Mouse (Mus musculus) kidney, adult 2 months (tissue): ENCODE measurements around the gene Ntng2. TPM values are rescaled to one million over a fixed set of nuclear protein-coding genes. Genes with fewer than 3 reads are reported as not detected.

ENCODE experiments used
- DNase-seq: peaks from one replicate; pipeline ENCODE4 v3.0.0; 2021
- H3K27ac ChIP-seq: fragments of 200-500 bp; 2 replicates; pipeline ENCODE4 v1.5.1; 2012; ENCODE audit warnings: low read depth, low read length, control low read depth, inconsistent platforms; ENCODE audit not compliant: insufficient read depth
- H3K27me3 ChIP-seq: fragments of 200-500 bp; replicated peaks from 2 replicates; pipeline ENCODE4 v1.6.1; 2012; ENCODE audit warnings: mild to moderate bottlenecking, moderate library complexity, low read length, inconsistent platforms; ENCODE audit not compliant: control insufficient read depth, insufficient read depth
- H3K36me3 ChIP-seq: fragments of 200-500 bp; 2 replicates; pipeline ENCODE4 v1.6.1; 2012; ENCODE audit warnings: mild to moderate bottlenecking, moderate library complexity, low read length, inconsistent platforms; ENCODE audit not compliant: control insufficient read depth, insufficient read depth
- H3K4me1 ChIP-seq: fragments of 200-500 bp; 2 replicates; pipeline ENCODE4 v1.6.1; 2011; ENCODE audit warnings: low read length; ENCODE audit not compliant: control insufficient read depth, insufficient read depth
- H3K4me3 ChIP-seq: fragments of 200-500 bp; 2 replicates; pipeline ENCODE4 v1.5.1; 2011; ENCODE audit warnings: mild to moderate bottlenecking, low read depth, low read length, control low read depth; ENCODE audit not compliant: insufficient read depth
- CTCF ChIP-seq: fragments of 200-500 bp; conservative IDR thresholded peaks from 2 replicates; pipeline ENCODE4 v1.5.1; 2011; ENCODE audit warnings: low read depth, mild to moderate bottlenecking, control low read depth, low read length, moderate library complexity, mixed read lengths; ENCODE audit not compliant: insufficient read depth, insufficient read length
- POLR2A ChIP-seq: fragments of 200-500 bp; IDR thresholded peaks from one replicate; pipeline ENCODE4 v1.6.1; 2011; ENCODE audit warnings: low read depth, low read length, control low read depth
- WGBS: fragments of 180-500 bp; shearing (Covaris S2); methylation state at CpG from one replicate; pipeline ENCODE4 v1.1.7; 2018; 5-methylcytosine and 5-hydroxymethylcytosine counted together
- polyA plus RNA-seq: library from polyadenylated mRNA; depleted of rRNA; stranded (reverse); fragments of >200 nt; gene quantifications from 2 replicates; pipeline ENCODE4 v1.2.3, GENCODE M21; 2012; rRNA removed

The Ntng2 gene
- 18.2 and 23.2 TPM in 2 replicates for polyA plus RNA-seq

GRCm38 (mm10) chr2:29252599-29253204, at the start of gene Ntng2:
Ntng2 (minus strand) TSS chr2:29253005.
- TF ChIP-seq CTCF = no peak
- TF ChIP-seq POLR2A = no peak
- H3K4me3 ChIP-seq = peak within 1 kb of the TSS; percentile 87
- peak; percentile 66 for DNase-seq
- H3K4me1 ChIP-seq = no peaks in the 10 kb centered on the region
- WGBS = under 1% methylated on average over 53 of the region's 54 CpGs
- peak within 1 kb of the TSS; percentile 46 for H3K27ac ChIP-seq
- peaks cover 11% of the 10 kb centered on the region for H3K27me3 ChIP-seq
- no peaks in the 10 kb centered on the region for H3K36me3 ChIP-seq

- Histone ChIP-seq H3K36me3 (no peaks in the 10 kb centered on the region), H3K27me3 (no peaks in the 10 kb centered on the region), H3K4me1 (no peaks in the 10 kb centered on the region), H3K4me3 (no peak overlapping the region), H3K27ac (peak overlapping the region; percentile 33; the same call in 1 of the 2 replicates)
- peak; percentile 41 for DNase-seq
- TF ChIP-seq CTCF (no peak), POLR2A (no peak)
- 52% methylated on average over 3 of the region's 3 CpGs for WGBS
Observed at GRCm38 (mm10) chr2:29295557-29295956, 42.8 kb upstream of the Ntng2 start.

- H3K27ac ChIP-seq = no peak overlapping the region
- no peaks in the 10 kb centered on the region for H3K4me1 ChIP-seq
- H3K27me3 ChIP-seq = no peaks in the 10 kb centered on the region
- no peak for DNase-seq
- TF ChIP-seq CTCF (no peak), POLR2A (no peak)
- no peak overlapping the region for H3K4me3 ChIP-seq
- no peaks in the 10 kb centered on the region for H3K36me3 ChIP-seq
- 82% methylated on average over 5 of the region's 5 CpGs for WGBS
Observed at GRCm38 (mm10) chr2:29287651-29288050, 34.8 kb upstream of the Ntng2 start.

GRCm38 (mm10) chr2:29277703-29278121, 24.9 kb upstream of the Ntng2 start:
- Histone ChIP-seq H3K4me3 (no peak overlapping the region), H3K27me3 (no peaks in the 10 kb centered on the region), H3K27ac (no peak overlapping the region), H3K4me1 (no peaks in the 10 kb centered on the region), H3K36me3 (no peaks in the 10 kb centered on the region)
- no peak for DNase-seq
- 85% methylated on average over 5 of the region's 5 CpGs for WGBS
- no peak for TF ChIP-seq POLR2A
- TF ChIP-seq CTCF = no peak

GRCm38 (mm10) chr2:29271803-29272518, 19.2 kb upstream of the Ntng2 start:
- H3K27ac ChIP-seq = no peak overlapping the region
- TF ChIP-seq CTCF = no peak
- TF ChIP-seq POLR2A = no peak
- 47% methylated on average over 7 of the region's 7 CpGs for WGBS
- H3K36me3 ChIP-seq = no peaks in the 10 kb centered on the region
- no peaks in the 10 kb centered on the region for H3K27me3 ChIP-seq
- H3K4me3 ChIP-seq = no peak overlapping the region
- H3K4me1 ChIP-seq = no peaks in the 10 kb centered on the region
- peak; percentile 32 for DNase-seq

GRCm38 (mm10) chr2:29271098-29271497, 18.3 kb upstream of the Ntng2 start:
- TF ChIP-seq POLR2A (no peak), CTCF (no peak)
- H3K27me3 ChIP-seq = no peaks in the 10 kb centered on the region
- 52% methylated on average over 7 of the region's 7 CpGs for WGBS
- no peaks in the 10 kb centered on the region for H3K36me3 ChIP-seq
- no peak for DNase-seq
- H3K4me3 ChIP-seq = no peak overlapping the region
- no peak overlapping the region for H3K27ac ChIP-seq
- H3K4me1 ChIP-seq = no peaks in the 10 kb centered on the region

- 66% methylated on average over 4 of the region's 4 CpGs for WGBS
- DNase-seq = no peak
- no peak overlapping the region for H3K4me3 ChIP-seq
- no peak for TF ChIP-seq POLR2A
- no peak for TF ChIP-seq CTCF
- H3K36me3 ChIP-seq = no peaks in the 10 kb centered on the region
- no peak overlapping the region for H3K27ac ChIP-seq
- no peaks in the 10 kb centered on the region for H3K4me1 ChIP-seq
- no peaks in the 10 kb centered on the region for H3K27me3 ChIP-seq
Observed at GRCm38 (mm10) chr2:29266810-29267209, 14.0 kb upstream of the Ntng2 start.
